Mouse (Mus musculus) thymus, adult 2 months (tissue): Measurements from ENCODE around the gene Cd19.

ENCODE experiments used
- CTCF ChIP-seq: fragments of 200-500 bp; IDR thresholded peaks from 2 replicates; pipeline ENCODE4 v1.5.1; 2012; ENCODE audit warnings: mild to moderate bottlenecking, control low read depth, low read length, moderate library complexity, borderline replicate concordance; ENCODE audit not compliant: control insufficient read depth, poor library complexity, insufficient read depth; ENCODE audit errors: extremely low read depth
- POLR2A ChIP-seq: fragments of 200-500 bp; IDR thresholded peaks from 2 replicates; pipeline ENCODE4 v1.6.1; 2012; ENCODE audit warnings: mild to moderate bottlenecking, low read length, control low read depth, moderate library complexity; ENCODE audit not compliant: control insufficient read depth, poor library complexity, insufficient read depth; ENCODE audit errors: extremely low read depth

DNA sequence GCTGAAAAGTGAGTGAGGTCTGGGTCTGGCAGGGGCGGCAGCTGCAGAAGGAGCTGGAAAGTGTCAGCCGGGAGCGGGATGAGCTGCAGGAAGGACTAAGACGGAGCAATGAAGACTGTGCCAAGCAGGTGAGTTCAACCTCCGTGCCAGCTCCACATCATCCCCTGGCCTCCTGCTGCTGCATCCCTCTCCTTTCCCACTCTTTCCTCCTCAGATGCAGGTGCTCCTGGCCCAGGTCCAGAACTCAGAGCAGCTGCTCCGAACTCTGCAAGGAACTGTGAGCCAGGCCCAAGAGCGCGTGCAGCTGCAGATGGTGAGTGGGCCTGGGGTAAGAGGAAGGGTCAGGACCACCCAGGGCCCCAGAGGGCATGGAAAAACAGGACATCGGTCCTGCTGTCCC is 25.4 kb upstream of the Cd19 start:
- TF ChIP-seq CTCF (no peak), POLR2A (no peak)
